Mouse (Mus musculus): Measurements from ENCODE around the gene Pvr.

GRCm38 (mm10) chr7:19948956-19949355, 28.0 kb upstream of the Pvr start:
- TF ChIP-seq FLI1 (IDR thresholded peaks at IDR 0.05; ENCODE audit: low read length), result no peak
- no peak for TF ChIP-seq GATA1 (IDR thresholded peaks at IDR 0.05; ENCODE audit: borderline replicate concordance, low read length)

Measured in megakaryocyte, embryonic 14.5 days (primary cell).